Mouse (Mus musculus) heart, adult 8-10 months (tissue): ENCODE results near the gene Gm10320. TPM values are rescaled to one million over a fixed set of nuclear protein-coding genes. Genes with fewer than 3 reads are reported as not detected.

Experiments
- DNase-seq: peaks from one replicate; pipeline ENCODE4 v3.0.0; 2022; ENCODE audit warnings: low spot score
- total RNA-seq, 4 experiments: library from RNA; stranded (reverse); gene quantifications; 2 replicates each; pipeline ENCODE4 v1.2.4; 2022

Gm10320 gene
- total RNA-seq, 4 experiments from 2014 or later: not detected

DNA sequence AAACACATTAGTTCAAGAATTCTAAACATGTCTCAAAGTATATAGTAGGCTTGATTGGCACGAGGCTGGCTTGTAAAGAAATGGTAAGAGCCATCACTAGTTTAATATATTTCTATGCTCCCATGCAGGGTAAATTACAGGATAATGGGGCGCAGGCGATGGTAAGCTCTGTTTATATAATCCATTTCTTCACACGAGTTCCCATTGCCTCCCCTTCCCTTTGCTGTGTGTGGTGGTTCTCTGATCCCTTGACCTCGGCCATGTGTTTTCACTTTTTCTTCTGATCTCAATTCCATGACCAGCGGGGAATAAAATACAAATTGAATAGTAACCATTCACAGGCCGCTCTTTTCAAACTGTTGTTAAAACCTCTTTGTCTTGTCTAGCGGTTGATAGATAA lies 11.8 kb upstream of the Gm10320 start:
- DNase-seq: no peak

DNA sequence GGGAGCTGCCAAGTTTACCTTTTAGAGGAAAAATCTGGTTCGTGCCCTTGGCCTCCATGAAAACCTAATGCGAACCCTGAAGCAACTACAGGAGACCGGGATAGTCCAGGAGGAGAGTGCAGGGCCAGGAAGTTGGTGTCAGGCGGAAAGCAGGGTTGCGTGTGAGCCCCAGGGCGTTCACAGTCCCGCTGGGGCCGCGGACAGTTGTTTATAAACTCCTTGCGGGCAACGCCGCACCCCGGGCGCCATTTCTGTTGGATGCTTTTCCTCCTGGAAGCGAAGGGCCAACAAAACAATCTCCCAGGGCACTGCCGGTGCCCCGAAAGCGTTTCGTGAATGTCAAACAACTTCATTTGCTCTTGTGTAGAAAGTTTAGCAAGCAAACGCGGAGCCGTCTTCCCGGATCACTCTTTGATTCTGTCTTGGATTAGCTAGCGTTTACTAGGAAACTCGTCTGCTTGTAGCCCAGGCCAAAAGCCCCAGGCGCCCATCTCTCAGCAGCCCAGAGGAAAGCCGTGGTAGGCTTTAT lies 11.1 kb upstream of the Gm10320 start:
- no peak for DNase-seq

DNA sequence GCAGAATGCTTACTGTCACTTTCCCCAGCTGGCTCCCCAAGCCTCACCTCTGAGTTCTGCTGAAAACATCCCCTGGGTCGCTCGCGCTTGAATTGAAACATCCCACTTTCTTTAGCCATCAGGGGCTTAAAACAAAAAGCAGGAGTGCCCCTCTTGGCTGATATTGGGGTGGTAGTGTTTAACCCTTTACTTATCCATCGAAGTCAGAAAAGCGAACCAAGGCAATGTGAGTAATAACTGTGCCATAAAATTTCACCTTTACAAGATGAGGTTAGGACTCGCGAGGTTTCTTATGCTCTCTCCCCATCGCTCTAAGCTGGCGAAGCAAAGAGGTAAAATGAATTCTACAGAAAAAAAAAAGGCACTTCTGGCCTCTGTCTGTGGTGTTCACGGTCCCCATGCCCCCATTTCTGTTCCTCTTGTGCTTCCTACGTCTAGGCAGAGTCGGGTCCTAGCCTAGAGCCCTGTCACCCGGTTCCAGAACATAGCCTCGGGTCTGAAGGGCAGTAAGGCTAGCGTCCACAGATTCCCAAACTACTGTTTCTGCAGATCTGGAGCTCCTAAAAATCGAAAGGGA lies 10.5 kb upstream of the Gm10320 start:
- DNase-seq: no peak

DNA sequence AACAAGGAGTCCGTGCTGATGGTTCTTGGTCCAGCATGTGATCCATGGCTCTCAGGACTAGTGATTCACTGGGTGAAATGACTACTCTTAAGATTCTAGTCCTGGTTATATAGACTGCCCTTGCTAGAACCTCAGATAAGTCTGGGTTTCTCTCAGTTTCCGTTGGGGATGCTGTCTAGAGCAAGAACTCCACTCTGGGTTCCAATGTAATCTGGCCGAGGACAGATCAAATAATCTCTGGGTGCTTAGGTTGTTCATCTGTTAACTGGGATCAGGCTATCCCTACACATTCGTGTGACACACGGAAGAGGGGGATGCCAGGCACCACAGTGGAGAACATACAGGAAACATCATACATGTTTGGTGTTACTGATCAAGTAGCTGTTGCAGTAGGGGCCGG lies 9.5 kb upstream of the Gm10320 start:
- DNase-seq: no peak

DNA sequence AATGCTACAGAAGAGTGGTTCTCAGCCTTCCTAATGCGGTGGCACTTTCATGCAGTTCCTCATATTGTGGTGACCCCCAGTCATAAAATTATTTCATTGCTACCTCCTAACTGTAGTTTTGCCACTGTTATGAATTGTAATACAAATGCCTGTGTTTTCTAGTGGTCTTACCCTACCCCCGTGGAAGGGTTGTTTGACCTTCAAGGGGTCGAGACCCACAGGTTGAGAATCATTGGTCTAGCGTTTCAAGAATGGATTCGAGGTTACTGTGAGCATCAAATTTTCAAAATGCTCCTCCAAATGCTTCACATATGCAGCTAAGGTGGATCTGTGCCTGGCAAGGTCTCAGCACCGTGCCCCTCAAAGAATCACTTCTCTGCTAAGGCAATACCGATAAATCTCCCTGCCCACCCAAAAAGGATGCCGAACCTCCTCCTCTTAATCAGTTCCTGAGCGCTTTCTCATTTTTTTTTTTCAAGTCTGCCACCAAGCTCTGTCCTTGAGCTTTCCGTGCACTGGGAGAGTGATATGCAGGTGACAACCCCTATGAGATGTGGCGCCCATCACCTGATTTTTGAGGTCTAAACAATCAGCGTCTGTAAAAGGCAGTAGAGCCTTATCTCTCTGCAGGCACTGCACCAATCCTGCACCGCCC lies 8.8 kb upstream of the Gm10320 start:
- no peak for DNase-seq

DNA sequence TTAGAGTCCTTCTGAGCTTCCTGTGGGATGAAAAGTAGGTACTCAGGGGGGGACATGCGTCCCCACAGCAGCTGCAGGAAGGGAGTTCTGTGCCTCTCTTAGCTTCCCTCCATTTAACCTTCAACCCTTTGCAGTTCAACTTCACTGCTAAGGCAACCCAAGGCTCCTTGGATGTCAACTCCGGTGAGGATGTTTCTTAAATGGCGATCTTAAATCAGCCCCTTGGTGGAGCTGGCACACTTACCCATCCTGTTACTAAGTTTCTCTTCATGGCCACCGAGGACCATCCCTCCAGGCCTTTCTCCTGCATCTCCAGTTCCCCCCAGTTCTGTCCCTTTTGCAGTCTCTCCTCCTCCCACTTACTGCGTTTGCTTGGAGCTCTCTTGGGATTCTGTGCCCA lies 6.8 kb upstream of the Gm10320 start:
- no peak for DNase-seq

DNA sequence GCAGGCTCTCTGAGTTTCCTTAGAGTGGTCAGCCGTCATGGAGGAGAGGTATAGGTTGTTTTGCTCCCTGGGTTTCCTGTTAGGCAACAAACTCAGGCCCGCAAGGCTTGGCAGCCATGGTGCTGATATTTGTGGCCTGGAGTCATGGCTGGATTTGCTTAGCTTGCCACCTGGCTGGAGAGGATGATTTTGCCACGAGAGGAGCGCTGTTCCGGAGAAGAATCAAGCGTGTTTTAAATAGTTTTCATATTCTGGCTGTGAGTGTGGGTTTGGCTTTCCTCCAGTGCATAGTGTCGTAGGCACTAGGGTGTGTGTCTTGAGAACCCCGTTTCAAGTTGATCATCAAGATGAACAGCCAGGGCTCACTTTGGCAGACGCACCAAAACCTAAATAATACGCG lies 6.3 kb upstream of the Gm10320 start:
- no peak for DNase-seq

DNA sequence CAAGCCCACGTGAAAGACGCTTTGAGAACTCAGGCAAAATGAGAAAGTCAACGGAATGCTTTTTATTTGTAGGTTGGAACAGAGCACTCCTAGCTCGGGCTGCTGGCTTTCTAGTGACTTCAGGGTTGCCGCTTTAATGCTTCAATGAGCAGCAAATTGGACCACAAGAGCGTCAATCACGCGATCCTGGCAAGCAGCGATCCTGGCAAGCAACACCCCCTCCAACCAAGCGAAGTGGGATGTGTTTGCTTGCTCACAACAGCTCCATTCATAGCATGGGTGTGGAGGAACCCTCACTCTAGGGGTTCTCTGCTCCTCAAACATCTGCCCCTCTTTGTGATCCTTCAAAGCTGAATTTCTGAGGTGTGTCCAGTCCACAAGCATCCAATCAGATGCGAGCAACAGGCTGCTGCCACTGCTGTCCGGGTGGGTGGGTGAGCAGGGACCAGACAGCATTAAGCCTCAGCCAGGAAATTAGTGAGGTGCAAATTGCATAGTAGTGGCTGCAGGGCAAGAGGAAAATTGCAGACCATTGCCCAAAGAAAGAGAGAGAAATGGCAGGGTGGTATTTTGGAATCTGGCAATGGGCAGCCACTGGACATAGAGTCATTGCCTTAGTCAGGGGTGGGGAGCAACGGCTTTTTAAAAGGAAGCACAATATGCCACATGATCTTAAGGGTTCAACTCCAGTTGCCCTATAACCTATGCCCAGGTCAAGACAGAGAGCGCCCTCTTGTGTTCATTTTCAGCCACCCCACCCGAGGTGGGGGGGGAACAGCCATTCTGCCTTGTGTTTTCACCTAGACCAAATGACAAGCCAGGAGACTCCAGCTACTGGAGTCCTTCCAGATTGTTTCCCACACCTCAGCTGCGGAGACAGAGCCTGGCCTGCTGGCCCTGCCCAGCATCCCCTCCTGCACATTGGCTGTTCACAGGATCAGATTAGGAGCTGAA lies 5.4 kb upstream of the Gm10320 start:
- no peak for DNase-seq

DNA sequence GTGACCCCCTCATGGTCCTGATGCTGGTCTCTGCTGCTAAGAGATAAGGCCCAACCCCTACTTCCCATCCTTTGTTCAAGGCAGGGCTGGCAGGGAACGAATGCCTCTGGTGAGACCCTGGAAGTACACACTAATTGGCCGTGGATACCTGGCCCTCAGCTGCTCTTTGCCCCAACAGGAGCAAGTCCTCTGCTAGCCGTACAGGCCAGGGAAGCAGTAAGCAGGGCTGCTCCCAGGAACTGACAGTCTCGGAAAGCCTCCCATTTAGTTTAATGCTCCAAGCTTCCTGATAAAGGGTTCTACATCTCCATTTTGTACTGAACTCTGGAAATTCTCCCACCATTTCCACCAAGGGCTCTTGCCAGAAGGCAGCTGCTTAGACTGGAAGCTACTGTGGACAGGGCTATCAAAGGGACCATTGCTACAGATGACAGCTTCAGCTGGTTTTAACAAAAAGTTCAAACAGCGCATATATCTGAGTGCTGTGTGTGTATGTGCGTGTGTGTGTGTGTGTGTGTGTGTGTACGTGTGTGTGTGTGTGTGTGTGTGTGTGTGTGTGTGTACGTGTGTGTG lies 2.8 kb upstream of the Gm10320 start:
- DNase-seq: no peak

DNA sequence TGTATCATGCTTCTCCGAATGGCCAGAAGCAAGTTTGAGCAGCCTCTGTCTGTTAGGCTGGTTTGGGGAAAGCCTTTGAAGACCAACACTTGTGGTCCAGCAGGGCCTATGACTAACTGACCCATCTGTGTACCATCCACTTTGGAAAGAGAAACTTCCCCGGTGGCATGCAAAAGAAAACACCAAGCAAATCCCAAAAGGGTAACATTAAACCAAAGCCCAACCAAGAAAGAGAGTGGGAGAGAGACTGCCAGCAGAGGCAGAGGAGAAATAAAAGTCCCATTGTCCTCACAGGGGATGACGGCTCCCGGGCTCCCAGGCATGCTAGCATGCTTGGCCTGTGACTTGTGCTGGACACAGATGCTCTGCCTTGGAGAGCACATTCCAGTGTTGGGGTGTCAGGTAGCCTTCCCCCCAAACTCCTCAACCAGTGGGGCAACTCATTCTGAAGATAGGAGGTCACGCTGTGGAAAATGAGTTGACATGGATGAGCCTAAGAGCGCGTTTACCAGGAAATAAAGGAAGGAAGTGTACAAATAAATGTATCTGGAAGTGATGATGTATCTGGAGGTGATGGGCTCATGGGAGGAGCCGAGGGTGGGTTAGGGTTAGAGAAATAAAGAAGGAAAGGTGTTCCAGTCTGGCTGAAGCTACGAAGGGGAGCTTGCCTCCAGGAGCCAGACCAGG lies 911 bp upstream of the Gm10320 start:
- no peak for DNase-seq

DNA sequence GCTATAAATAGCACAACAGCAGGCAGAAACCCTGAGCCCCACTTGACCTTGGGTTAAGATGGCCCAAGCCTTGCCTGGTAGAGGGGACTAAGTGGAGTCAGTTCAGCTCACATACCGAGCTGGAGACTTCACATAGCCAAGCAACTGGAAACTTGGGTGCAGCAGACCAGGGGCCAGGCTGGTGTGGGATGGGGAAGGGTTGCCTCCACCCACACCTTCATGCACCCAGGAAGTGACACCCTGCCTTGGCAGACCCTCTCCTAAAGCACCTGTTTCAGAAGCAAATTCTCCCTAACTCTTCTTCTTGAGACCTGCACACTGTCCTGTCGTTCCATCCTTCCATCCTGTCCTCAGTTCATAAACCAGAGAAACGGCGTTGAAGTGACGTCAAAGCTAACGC lies 5.1 kb downstream of the Gm10320 start:
- no peak for DNase-seq

DNA sequence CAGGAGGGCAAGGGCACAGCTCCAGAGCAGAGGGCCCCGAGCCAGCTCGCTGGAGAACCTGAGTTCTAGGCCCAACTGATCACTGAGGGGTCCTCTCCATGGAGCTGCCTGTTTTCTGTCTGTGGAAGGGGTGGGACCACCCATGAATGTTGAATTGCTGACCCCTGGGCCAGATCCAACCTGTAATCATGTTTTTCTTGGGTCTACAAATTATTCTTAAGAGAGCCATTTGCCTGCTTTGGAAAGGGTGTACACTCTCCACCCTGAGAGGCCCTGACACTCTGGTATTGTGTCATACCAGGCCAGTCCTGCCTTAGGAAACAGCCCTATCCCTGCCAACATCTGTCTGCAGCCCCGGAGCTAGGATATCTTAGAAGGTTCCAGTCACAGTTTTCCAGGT lies 5.6 kb downstream of the Gm10320 start:
- no peak for DNase-seq

DNA sequence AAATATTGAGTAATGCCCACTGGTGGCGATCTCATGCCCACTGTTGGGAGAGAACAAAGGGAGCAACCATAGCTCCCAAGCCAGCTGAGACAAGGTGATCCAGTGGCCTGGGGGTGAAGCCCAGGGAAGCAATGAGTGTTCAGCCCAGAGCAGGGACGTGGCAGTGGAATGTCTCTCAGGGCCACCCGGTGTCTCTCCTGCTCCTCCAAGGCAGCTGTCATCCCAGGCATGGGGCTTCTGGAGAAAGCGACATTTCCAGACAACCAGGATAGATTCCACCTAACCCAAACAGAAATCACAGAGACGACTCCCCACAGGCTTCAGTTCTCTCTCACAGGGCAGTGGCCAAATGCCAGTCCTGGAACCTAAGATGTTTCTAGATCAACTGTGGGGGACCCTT lies 6.4 kb downstream of the Gm10320 start:
- DNase-seq: no peak

DNA sequence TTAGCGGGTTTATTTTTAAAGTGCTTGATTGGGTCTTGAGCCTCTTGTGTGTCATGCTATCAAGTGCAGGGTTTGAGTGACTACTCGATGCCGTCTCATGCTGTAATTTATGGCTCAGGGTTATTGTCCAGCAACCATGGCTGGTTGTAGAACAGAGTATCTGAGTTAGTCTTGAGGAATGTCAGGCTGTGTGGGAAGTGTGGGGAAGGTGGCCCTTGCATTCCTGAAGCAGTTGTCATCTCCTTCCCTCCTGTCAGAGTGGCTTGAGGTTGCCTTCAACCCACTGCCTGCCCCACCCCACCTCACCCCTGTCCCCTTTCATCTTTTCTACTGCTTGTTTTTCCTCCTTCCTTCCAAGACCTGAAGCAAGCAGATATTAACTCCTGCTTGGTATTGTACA lies 13.8 kb downstream of the Gm10320 start:
- DNase-seq: no peak

DNA sequence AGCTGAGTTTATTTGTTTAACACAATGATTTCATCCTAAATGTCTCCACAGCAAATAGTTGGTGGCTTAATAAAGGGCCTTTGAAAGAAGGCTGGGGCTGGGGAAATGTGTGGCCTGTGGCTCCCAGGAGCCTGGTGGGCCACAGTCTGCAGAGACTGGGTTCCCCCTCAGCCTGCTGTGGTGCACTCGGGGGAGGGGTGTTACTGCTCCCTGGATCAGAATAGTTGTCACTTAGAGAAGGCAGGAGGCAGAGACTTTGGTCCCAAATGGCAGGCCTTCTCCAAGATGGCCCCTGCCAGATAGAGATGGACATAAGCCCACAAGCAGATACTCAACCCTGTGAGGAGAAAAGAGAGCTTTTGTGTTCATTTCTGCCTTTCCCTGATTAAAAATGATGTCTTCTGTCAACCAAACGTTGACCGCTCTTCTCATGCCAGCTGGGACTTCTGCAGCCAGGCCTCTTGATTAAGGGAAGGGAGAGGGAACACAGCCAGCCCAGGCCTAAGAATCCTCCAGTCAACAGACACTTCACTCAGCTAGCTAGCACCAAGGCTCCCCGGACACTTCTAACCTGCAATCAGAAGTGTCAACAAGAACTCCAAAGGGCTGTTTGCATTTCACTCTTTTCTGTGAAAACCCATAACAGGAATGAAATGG lies 14.8 kb downstream of the Gm10320 start:
- DNase-seq: no peak

DNA sequence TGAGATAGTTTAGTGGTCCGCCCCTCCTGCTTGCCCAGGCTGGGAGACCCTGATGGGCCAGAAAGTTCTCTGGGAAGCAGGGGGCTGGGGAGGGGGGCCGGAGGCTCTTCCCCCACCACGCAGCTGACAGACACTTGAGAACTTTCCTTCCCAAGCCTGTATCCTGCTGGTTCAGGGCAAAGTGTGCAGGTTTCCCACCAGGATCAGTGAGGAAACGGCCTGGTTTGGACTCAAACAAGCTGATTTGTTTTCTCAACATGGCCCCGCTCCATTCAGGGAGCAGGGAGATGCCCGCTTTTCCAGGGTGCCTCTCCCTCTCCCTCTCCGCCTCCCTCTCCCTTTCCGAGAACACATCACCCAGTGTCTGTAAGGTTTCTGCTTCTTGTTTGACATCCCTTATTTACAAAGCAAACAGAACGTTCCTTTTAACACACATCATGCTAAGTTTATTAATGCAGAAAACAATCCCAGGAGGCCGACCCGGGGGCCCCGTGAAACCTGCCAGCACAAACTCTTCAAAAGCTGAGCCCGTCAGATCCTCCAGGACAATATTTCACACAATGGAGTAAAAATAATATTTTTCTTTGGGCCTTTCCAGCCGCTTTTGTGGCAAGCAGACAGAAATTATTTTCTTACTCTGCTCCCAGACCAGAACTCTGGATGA lies 15.5 kb downstream of the Gm10320 start:
- no peak for DNase-seq

DNA sequence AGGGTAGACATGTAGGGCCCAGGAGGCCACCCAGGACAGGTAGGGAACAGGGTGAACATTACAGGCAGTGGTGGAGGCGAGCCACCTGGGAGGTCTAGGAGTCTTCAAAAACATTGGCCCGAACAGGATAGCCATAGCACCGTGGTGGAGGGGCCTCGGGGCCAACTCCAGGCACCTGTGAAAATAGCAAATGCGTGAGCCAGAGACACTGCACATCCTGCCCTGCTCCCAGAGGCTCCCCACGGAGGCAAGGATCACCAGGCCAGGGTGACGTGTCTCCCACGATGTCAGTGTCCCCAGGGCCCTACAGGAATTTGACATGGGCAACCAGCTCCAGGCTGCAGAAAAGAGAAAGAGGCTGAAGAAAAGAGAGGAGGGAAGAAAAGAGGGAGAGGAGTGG lies 16.1 kb downstream of the Gm10320 start:
- DNase-seq: no peak

DNA sequence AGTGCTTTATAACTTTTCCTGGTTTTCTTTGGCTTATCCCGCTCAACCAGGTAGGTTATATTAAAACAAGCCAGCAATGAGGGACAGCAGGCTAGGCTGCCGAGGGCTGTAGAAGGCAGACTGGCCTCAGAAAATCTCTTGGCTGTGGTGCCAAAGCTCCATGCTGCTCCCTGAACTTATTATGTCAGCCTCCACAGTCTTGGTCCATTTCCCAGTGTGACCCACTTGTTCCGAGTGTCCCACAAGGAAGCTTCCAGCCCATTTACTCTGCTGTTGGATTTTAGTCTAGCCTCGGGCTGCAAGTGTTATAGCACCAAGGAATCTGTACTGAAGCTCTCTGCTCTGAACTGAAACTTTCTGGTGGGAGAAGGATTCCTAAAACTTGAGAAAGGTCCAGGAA lies 18.8 kb downstream of the Gm10320 start:
- no peak for DNase-seq

DNA sequence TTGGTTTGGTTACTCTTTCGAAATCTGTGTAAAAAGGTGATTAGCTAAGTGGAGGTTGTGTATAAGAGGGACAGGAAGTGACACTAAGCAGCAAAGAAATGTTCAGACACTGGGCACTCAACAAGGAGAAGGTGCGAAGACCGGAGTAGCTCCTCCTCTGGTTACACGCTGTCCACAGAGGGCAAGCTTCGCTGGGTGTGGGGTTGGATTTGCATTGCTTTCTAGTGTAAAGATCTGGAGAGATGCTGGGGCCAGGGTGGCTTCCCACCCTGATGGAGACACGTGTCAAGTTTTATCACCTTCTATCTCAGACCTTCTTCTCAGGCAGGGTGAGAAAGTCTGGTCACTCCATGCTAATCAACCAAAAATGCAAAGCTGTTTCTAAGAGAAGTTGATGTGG lies 20.0 kb downstream of the Gm10320 start:
- DNase-seq: no peak

DNA sequence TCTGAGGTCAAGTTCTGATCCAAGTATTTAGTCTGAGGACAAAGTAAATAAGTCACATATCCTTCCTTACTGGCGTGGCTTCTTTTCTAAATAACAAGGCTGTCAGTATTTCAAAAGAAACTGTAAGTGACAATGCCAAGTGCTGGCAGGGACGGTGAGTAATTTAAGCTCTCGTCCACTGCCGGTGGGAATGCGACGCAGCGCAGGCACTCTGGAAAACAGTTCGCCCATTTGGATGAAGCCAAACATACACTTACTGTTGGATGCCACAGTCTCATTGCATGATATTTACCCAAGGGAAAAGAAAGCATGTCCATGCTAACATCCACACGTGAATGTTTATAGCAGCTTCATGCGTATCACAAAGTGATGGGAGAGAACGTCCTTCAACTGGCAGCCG lies 21.5 kb downstream of the Gm10320 start:
- no peak for DNase-seq

DNA sequence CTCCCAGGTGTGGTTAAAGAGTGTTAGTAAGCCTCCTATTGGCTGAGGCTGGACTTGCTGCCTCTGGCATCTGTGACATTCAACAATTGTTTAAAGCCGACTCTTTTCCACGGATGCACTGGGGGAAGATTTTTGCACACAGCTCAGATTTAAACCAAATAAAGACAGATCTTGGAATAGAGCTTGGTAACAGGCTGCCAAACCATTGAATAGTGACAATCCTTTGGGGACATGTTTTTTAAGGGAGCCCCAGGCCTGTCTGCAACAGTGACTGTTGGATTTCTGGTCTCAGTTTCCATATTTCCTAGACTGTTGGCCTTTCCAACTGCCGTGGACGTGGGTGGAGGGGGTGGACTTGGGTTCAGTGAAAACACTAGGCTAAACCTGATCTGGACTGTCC lies 21.9 kb downstream of the Gm10320 start:
- no peak for DNase-seq
